Mouse (Mus musculus) G1E (cell line): Measurements from ENCODE around the gene Hs2st1. TPM values are rescaled to one million over a fixed set of nuclear protein-coding genes. Genes with fewer than 3 reads are reported as not detected.
A peak's percentile ranks its signal among the peaks of the same experiment; 100 is the strongest.

ENCODE experiments used
- ATAC-seq: 2 replicates; pipeline ENCODE4 v1.8.0; 2016; ENCODE audit warnings: mild to moderate bottlenecking; ENCODE audit not compliant: insufficient number of reproducible peaks, poor library complexity, low FRiP score, severe bottlenecking; ENCODE audit errors: extremely low read depth
- DNase-seq: peaks from one replicate; pipeline ENCODE4 v3.0.0; 2012; ENCODE audit warnings: low spot score
- H3K27me3 ChIP-seq: 2 replicates; pipeline ENCODE4 v1.6.1; 2012; ENCODE audit warnings: mild to moderate bottlenecking, low read length, inconsistent platforms; ENCODE audit not compliant: insufficient read depth
- H3K36me3 ChIP-seq: replicated peaks from 2 replicates; pipeline ENCODE3; 2012; ENCODE audit warnings: mild to moderate bottlenecking, inconsistent platforms
- H3K4me1 ChIP-seq: 2 replicates; pipeline ENCODE4 v1.6.1; 2012; ENCODE audit warnings: low read depth, low read length, inconsistent platforms, mixed read lengths; ENCODE audit not compliant: insufficient read depth
- H3K4me3 ChIP-seq: 2 replicates; pipeline ENCODE4 v1.5.1; 2012; ENCODE audit warnings: low read depth, mild to moderate bottlenecking, inconsistent platforms, low read length, moderate library complexity, mixed read lengths
- H3K9me3 ChIP-seq: replicated peaks from 2 replicates; pipeline ENCODE4 v1.6.1; 2012; ENCODE audit warnings: inconsistent platforms
- CTCF ChIP-seq: IDR thresholded peaks from 2 replicates; pipeline ENCODE4 v1.5.1; 2012; ENCODE audit warnings: low read depth, low read length, inconsistent platforms, mixed read lengths
- GATA1 ChIP-seq: IDR thresholded peaks from 2 replicates; pipeline ENCODE4 v1.6.1; 2012; ENCODE audit warnings: borderline replicate concordance, low read length, inconsistent platforms, mixed read lengths
- GATA2 ChIP-seq: IDR thresholded peaks from 2 replicates; pipeline ENCODE4 v1.6.1; 2012; ENCODE audit warnings: low read depth, low read length, inconsistent platforms, borderline replicate concordance
- POLR2AphosphoS5 ChIP-seq: IDR thresholded peaks from 2 replicates; pipeline ENCODE4 v1.6.1; 2012; ENCODE audit warnings: low read depth, low read length, inconsistent platforms; ENCODE audit not compliant: insufficient replicate concordance
- TAL1 ChIP-seq: conservative IDR thresholded peaks from 2 replicates; pipeline ENCODE4 v1.6.1; 2012; ENCODE audit warnings: low read depth, low read length, inconsistent platforms, mixed read lengths
- polyA plus RNA-seq: library from polyadenylated mRNA; stranded (reverse); fragments of >175 nt; gene quantifications from 2 replicates; pipeline ENCODE4 v1.2.3, GENCODE M21; 2012
- total RNA-seq, 2 experiments: library from RNA; stranded (forward) in 1 of 2; stranded (reverse) in 1 of 2; fragments of 200-1000 nt in 1 of 2; fragments of >200 nt in 1 of 2; fragmentation: Nextera tagmentation in 1 of 2; gene quantifications; 2 replicates each; pipeline ENCODE4 v1.2.3; 2014 to 2017

The Hs2st1 gene
- total and polyA plus RNA-seq, 3 experiments: 6.1 to 40.6 (median 37.8) TPM

DNA sequence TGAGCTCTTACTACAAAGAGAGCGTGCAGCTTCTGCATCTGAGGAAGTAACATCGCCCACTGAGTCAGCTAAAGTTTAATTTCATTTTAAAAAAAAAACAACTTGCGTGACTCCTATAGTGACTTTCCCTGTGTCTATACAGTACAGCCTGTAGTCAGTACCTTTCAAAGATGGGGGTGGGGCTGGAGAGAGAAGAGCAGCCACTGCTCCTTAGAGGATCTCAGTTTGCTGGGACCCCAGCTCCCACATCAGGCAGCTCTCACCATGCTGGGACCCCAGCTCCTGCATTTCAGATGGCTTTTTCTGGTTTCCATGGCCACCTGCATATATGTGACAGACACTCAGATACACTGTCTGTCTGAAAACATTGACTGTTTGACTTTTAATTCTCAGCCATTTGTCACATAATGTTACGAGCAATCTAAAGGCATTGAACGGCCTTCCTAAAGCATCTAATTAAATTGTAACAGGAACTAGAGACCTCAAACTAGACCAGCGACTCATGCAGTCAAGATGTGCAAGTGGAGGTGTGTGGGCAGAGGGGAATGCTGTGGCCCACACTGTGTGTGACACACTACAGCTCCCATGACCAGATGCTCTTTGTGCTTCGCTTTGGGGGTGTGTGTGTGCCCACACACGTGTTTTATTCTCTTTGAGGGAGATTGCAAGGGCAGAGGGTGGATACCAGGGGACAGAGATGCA lies 19.4 kb upstream of the Hs2st1 start:
- peaks cover 83% of the 10 kb centered on the region for H3K36me3 ChIP-seq
- H3K4me3 ChIP-seq: no peak overlapping the region
- H3K27me3 ChIP-seq: no peaks in the 10 kb centered on the region
- H3K9me3 ChIP-seq: no peaks in the 10 kb centered on the region
- ATAC-seq: no peak
- DNase-seq: no peak
- TF ChIP-seq CTCF: no peak
- TF ChIP-seq GATA1: no peak
- TF ChIP-seq POLR2AphosphoS5: no peak
- TF ChIP-seq TAL1: no peak
- no peak for TF ChIP-seq GATA2
- peaks cover 21% of the 10 kb centered on the region for H3K4me1 ChIP-seq

- Histone ChIP-seq H3K4me3 (no peak overlapping the region), H3K9me3 (no peaks in the 10 kb centered on the region), H3K4me1 (peaks cover 30% of the 10 kb centered on the region), H3K36me3 (peaks cover 91% of the 10 kb centered on the region), H3K27me3 (no peaks in the 10 kb centered on the region)
- ATAC-seq: no peak
- no peak for DNase-seq
- TF ChIP-seq TAL1 (no peak), POLR2AphosphoS5 (no peak), GATA1 (no peak), GATA2 (no peak), CTCF (no peak)
Measured at GRCm38 (mm10) chr3:144586731-144587130, 16.8 kb upstream of the Hs2st1 start.

- Histone ChIP-seq H3K4me1 (peaks cover 39% of the 10 kb centered on the region), H3K4me3 (no peak overlapping the region), H3K27me3 (no peaks in the 10 kb centered on the region), H3K9me3 (no peaks in the 10 kb centered on the region), H3K36me3 (peaks cover 90% of the 10 kb centered on the region)
- DNase-seq (no peak), ATAC-seq (no peak)
- no peak for TF ChIP-seq POLR2AphosphoS5
Measured at GRCm38 (mm10) chr3:144584789-144585553, 15.0 kb upstream of the Hs2st1 start.

DNA sequence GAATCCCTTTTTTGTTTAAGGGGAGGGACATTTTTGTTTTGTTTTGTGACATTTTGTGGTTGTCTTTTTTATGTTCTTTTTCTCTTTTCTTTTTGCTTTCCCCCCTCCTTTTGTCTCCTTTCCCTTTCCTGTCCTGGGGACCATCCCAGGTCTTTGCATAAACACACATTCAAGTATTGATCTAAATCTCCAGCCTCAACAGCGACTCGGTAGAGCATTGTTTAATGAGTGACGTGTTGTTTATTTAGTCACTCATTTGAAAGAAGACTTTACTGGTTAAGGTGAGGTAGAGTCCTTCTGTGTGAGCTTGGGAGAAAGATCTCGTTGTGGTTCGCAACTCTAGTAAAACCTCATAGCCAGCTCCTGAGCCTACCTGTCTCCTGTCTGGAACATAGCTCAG lies 13.8 kb upstream of the Hs2st1 start:
- no peak for TF ChIP-seq GATA1
- no peak for TF ChIP-seq TAL1
- TF ChIP-seq CTCF: no peak
- TF ChIP-seq POLR2AphosphoS5: no peak
- TF ChIP-seq GATA2: no peak
- no peaks in the 10 kb centered on the region for H3K9me3 ChIP-seq
- ATAC-seq: no peak
- DNase-seq: no peak
- H3K4me1 ChIP-seq: peaks cover 45% of the 10 kb centered on the region
- H3K27me3 ChIP-seq: no peaks in the 10 kb centered on the region
- H3K36me3 ChIP-seq: peaks cover 90% of the 10 kb centered on the region
- H3K4me3 ChIP-seq: no peak overlapping the region

GRCm38 (mm10) chr3:144582306-144582705 lies 12.3 kb upstream of the Hs2st1 start:
- Histone ChIP-seq H3K9me3 (no peaks in the 10 kb centered on the region), H3K27me3 (no peaks in the 10 kb centered on the region), H3K36me3 (peaks cover 93% of the 10 kb centered on the region), H3K4me3 (no peak overlapping the region), H3K4me1 (peaks cover 44% of the 10 kb centered on the region)
- ATAC-seq: peak; percentile 79
- TF ChIP-seq GATA2 (no peak), POLR2AphosphoS5 (no peak), TAL1 (no peak), CTCF (no peak), GATA1 (no peak)
- DNase-seq: no peak

DNA sequence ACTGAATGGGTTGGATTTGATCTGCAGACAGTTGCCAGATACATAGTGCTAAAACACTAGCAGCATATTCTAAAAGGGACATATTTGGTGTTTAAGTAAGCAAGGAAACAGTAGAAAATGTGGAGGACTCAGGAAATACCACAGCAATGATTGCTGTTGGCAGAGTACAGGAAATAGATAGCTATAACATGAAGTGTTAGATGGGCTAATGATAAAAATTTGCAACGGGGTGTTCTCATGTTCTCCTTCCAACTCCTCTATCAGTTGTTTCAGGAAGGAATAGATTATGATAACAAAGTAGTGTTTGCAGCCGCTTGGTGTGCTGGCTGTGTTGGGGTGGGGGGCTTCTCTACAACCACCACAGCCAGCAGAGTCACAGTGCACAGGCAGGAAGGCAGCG lies 11.9 kb upstream of the Hs2st1 start:
- Histone ChIP-seq H3K4me1 (peaks cover 45% of the 10 kb centered on the region), H3K4me3 (no peak overlapping the region), H3K9me3 (no peaks in the 10 kb centered on the region), H3K36me3 (peaks cover 92% of the 10 kb centered on the region), H3K27me3 (no peaks in the 10 kb centered on the region)
- TF ChIP-seq TAL1: no peak
- no peak for TF ChIP-seq GATA2
- no peak for TF ChIP-seq CTCF
- ATAC-seq (peak; percentile 18), DNase-seq (no peak)
